Mouse (Mus musculus): ENCODE results near the gene Snx1. TPM values are rescaled to one million over a fixed set of nuclear protein-coding genes. Genes with fewer than 3 reads are reported as not detected.

Snx1 gene
- 75.6 and 101 TPM in 2 replicates for polyA plus RNA-seq (2012; rRNA removed)

- TF ChIP-seq POLR2A (IDR thresholded peaks at IDR 0.05; ENCODE audit: borderline replicate concordance, extremely low read depth, insufficient read depth, insufficient read length, poor library complexity, severe bottlenecking), result 0 out of 2 replicates have a peak, but pooled peaks have one; percentile 8
- TF ChIP-seq CTCF (IDR thresholded peaks at IDR 0.05; ENCODE audit: borderline replicate concordance, extremely low read depth, insufficient read depth, insufficient read length), result no peak
- peak; percentile 99 for DNase-seq (ENCODE audit: low read depth)
These were observed at the start of gene Snx1, which contains the start of gene Ciao2a for GRCm38 (mm10) chr9:66126456-66127192. Snx1 (minus strand) TSS chr9:66126587. Ciao2a (plus strand) TSS chr9:66126611.

- DNase-seq (ENCODE audit: low read depth), result no peak
These were observed 48.6 kb upstream of the Snx1 start for GRCm38 (mm10) chr9:66174985-66175384.

GRCm38 (mm10) chr9:66173316-66173855, 47.0 kb upstream of the Snx1 start:
- TF ChIP-seq CTCF (IDR thresholded peaks at IDR 0.05; ENCODE audit: borderline replicate concordance, extremely low read depth, insufficient read depth, insufficient read length) (no peak), POLR2A (IDR thresholded peaks at IDR 0.05; ENCODE audit: borderline replicate concordance, extremely low read depth, insufficient read depth, insufficient read length, poor library complexity, severe bottlenecking) (no peak)
- no peak for DNase-seq (ENCODE audit: low read depth)

More at GRCm38 (mm10) chr9:66174985-66175384, 48.6 kb upstream of the Snx1 start:
- no peak for TF ChIP-seq POLR2A (IDR thresholded peaks at IDR 0.05; ENCODE audit: borderline replicate concordance, extremely low read depth, insufficient read depth, insufficient read length, poor library complexity, severe bottlenecking)
- TF ChIP-seq CTCF (IDR thresholded peaks at IDR 0.05; ENCODE audit: borderline replicate concordance, extremely low read depth, insufficient read depth, insufficient read length), result no peak

- TF ChIP-seq CTCF (IDR thresholded peaks at IDR 0.05; ENCODE audit: borderline replicate concordance, extremely low read depth, insufficient read depth, insufficient read length) (no peak), POLR2A (IDR thresholded peaks at IDR 0.05; ENCODE audit: borderline replicate concordance, extremely low read depth, insufficient read depth, insufficient read length, poor library complexity, severe bottlenecking) (no peak)
- no peak for DNase-seq (ENCODE audit: low read depth)
These were observed 45.0 kb upstream of the Snx1 start for GRCm38 (mm10) chr9:66171275-66171921.

- peak; percentile 64 for DNase-seq (ENCODE audit: low read depth)
- TF ChIP-seq CTCF (IDR thresholded peaks at IDR 0.05; ENCODE audit: borderline replicate concordance, extremely low read depth, insufficient read depth, insufficient read length) (no peak), POLR2A (IDR thresholded peaks at IDR 0.05; ENCODE audit: borderline replicate concordance, extremely low read depth, insufficient read depth, insufficient read length, poor library complexity, severe bottlenecking) (no peak)
These were observed 44.1 kb upstream of the Snx1 start for GRCm38 (mm10) chr9:66170506-66170905.

GRCm38 (mm10) chr9:66168233-66168632, 41.8 kb upstream of the Snx1 start:
- DNase-seq (ENCODE audit: low read depth), result no peak
- TF ChIP-seq CTCF (IDR thresholded peaks at IDR 0.05; ENCODE audit: borderline replicate concordance, extremely low read depth, insufficient read depth, insufficient read length) (no peak), POLR2A (IDR thresholded peaks at IDR 0.05; ENCODE audit: borderline replicate concordance, extremely low read depth, insufficient read depth, insufficient read length, poor library complexity, severe bottlenecking) (no peak)

- no peak for DNase-seq (ENCODE audit: low read depth)
These were observed 40.8 kb upstream of the Snx1 start for GRCm38 (mm10) chr9:66167222-66167621.

GRCm38 (mm10) chr9:66162995-66163394, 36.6 kb upstream of the Snx1 start:
- no peak for DNase-seq (ENCODE audit: low read depth)
- TF ChIP-seq CTCF (IDR thresholded peaks at IDR 0.05; ENCODE audit: borderline replicate concordance, extremely low read depth, insufficient read depth, insufficient read length), result no peak
- TF ChIP-seq POLR2A (IDR thresholded peaks at IDR 0.05; ENCODE audit: borderline replicate concordance, extremely low read depth, insufficient read depth, insufficient read length, poor library complexity, severe bottlenecking), result no peak

More at GRCm38 (mm10) chr9:66167222-66167621, 40.8 kb upstream of the Snx1 start:
- no peak for TF ChIP-seq POLR2A (IDR thresholded peaks at IDR 0.05; ENCODE audit: borderline replicate concordance, extremely low read depth, insufficient read depth, insufficient read length, poor library complexity, severe bottlenecking)

- TF ChIP-seq POLR2A (IDR thresholded peaks at IDR 0.05; ENCODE audit: borderline replicate concordance, extremely low read depth, insufficient read depth, insufficient read length, poor library complexity, severe bottlenecking), result no peak
- no peak for TF ChIP-seq CTCF (IDR thresholded peaks at IDR 0.05; ENCODE audit: borderline replicate concordance, extremely low read depth, insufficient read depth, insufficient read length)
- DNase-seq (ENCODE audit: low read depth), result no peak
These were observed 33.8 kb upstream of the Snx1 start for GRCm38 (mm10) chr9:66160155-66160554.

GRCm38 (mm10) chr9:66158885-66159430, 32.6 kb upstream of the Snx1 start:
- DNase-seq (ENCODE audit: low read depth), result no peak
- no peak for TF ChIP-seq CTCF (IDR thresholded peaks at IDR 0.05; ENCODE audit: borderline replicate concordance, extremely low read depth, insufficient read depth, insufficient read length)
- TF ChIP-seq POLR2A (IDR thresholded peaks at IDR 0.05; ENCODE audit: borderline replicate concordance, extremely low read depth, insufficient read depth, insufficient read length, poor library complexity, severe bottlenecking), result no peak

Measured in brain, embryonic 14.5 days (tissue).